Mouse (Mus musculus): Measurements from ENCODE around the gene Tnf. TPM values are rescaled to one million over a fixed set of nuclear protein-coding genes. Genes with fewer than 3 reads are reported as not detected.

Gene Tnf
- total and polyA plus RNA-seq, 3 experiments = 18.8 to 25.2 (median 20.8) TPM

GRCm38 (mm10) chr17:35213071-35213470 lies 11.3 kb upstream of the Tnf start:
- H3K79me2 ChIP-seq (replicated peaks; ENCODE audit: control insufficient read depth, extremely low read depth, insufficient read depth, poor library complexity, severe bottlenecking) = no peaks in the 10 kb centered on the region
- H3K36me3 ChIP-seq (replicated peaks in 1 of 2; ENCODE audit: control insufficient read depth in 1 of 2, insufficient read depth in 1 of 2, low read length in 1 of 2) = no peaks in the 10 kb centered on the region
- no peaks in the 10 kb centered on the region for H3K27me3 ChIP-seq (replicated peaks)
- no peak overlapping the region for H3K4me2 ChIP-seq (ENCODE audit: insufficient read depth, low read depth, poor library complexity, severe bottlenecking)
- no peak overlapping the region for H3K4me3 ChIP-seq (replicated peaks in 1 of 3; ENCODE audit: low read depth in 2 of 3, low read length in 2 of 3, poor library complexity in 1 of 3)
- no peaks in the 10 kb centered on the region for H3K9me3 ChIP-seq (replicated peaks; ENCODE audit: low read length)
- dilution Hi-C loops (cut with MboI; ENCODE audit: extremely low pct_ligation_motif_present, extremely low pct_unique_long_range_greater_than_20kb, low sequenced_read_pairs) = no loop called here
- H3K4me1 ChIP-seq (ENCODE audit: control insufficient read depth in 1 of 2, insufficient read depth in 2 of 2) = peaks cover 31 to 76% of the 10 kb centered on the region in 2 experiments
- H3K27ac ChIP-seq (ENCODE audit: insufficient read depth, low read depth) = no peak overlapping the region
- no peak overlapping the region for H3K9ac ChIP-seq (ENCODE audit: insufficient read depth, low read depth)
- in situ Hi-C loops (cut with MboI; ENCODE audit: low pct_ligation_motif_present, low pct_unique_long_range_greater_than_20kb, low sequenced_read_pairs) = no loop called here
- no peak for DNase-seq (ENCODE audit: extremely low read depth)
- TF ChIP-seq ETS1 (conservative IDR thresholded peaks at IDR 0.05; ENCODE audit: low read depth, low read length) = no peak
- no peak for TF ChIP-seq ZMIZ1 (IDR thresholded peaks at IDR 0.05; ENCODE audit: low read depth, low read length)
- no peak for TF ChIP-seq UBTF (IDR thresholded peaks at IDR 0.05; ENCODE audit: low read depth, low read length)
- TF ChIP-seq USF1 (IDR thresholded peaks at IDR 0.05; ENCODE audit: low read depth, low read length) = no peak
- no peak for TF ChIP-seq TCF12 (IDR thresholded peaks at IDR 0.05; ENCODE audit: low read depth, low read length)
- TF ChIP-seq MXI1 (IDR thresholded peaks at IDR 0.05; ENCODE audit: low read depth, low read length) = no peak
- TF ChIP-seq MAX (IDR thresholded peaks at IDR 0.05; ENCODE audit: low read length) = no peak
- TF ChIP-seq BHLHE40 (IDR thresholded peaks at IDR 0.05; ENCODE audit: low read depth, low read length) = no peak
- TF ChIP-seq SMC3 (IDR thresholded peaks at IDR 0.05; ENCODE audit: low read depth, low read length) = no peak
- TF ChIP-seq SIN3A (IDR thresholded peaks at IDR 0.05; ENCODE audit: low read length) = no peak

DNA sequence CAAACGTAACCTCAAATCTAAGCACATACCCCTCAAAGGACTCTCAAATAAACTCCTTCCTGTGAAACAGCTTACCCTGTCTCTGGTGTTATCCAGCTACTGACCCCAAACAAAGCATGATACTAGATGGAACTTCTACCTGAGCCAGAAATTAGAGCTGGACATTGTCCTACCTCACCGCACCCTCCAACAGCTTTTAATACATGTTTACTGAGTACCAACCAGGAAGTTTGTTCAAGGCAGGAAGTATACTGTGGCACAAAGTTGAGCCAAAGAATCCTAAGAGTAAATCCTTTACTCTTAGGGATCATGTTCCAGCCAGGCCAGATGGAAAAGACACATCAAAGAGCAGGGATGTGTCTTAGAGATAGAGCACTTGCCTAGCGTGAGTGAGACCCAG lies 8.8 kb upstream of the Tnf start:
- peak overlapping the region; percentile 41 for H3K4me2 ChIP-seq (ENCODE audit: insufficient read depth, low read depth, poor library complexity, severe bottlenecking)
- H3K9ac ChIP-seq (ENCODE audit: insufficient read depth, low read depth) = peak overlapping the region; percentile 6; the same call in 1 of the 2 replicates
- TF ChIP-seq POLR2AphosphoS2 (IDR thresholded peaks at IDR 0.05; ENCODE audit: low read depth, low read length) = no peak
- no peak for TF ChIP-seq GABPA (IDR thresholded peaks at IDR 0.05; ENCODE audit: insufficient replicate concordance, low read depth, low read length)
- TF ChIP-seq ELF1 (IDR thresholded peaks at IDR 0.05; ENCODE audit: low read depth, low read length) = peak; percentile 11; the same call in 1 of the 2 replicates
- no peak for TF ChIP-seq MXI1 (IDR thresholded peaks at IDR 0.05; ENCODE audit: low read depth, low read length)
- no peak for TF ChIP-seq ZC3H11A (IDR thresholded peaks at IDR 0.05; ENCODE audit: low read depth, low read length)
- no peak for TF ChIP-seq ETS1 (conservative IDR thresholded peaks at IDR 0.05; ENCODE audit: low read depth, low read length)
- peak; percentile 13; the same call in 1 of the 2 replicates for TF ChIP-seq ZMIZ1 (IDR thresholded peaks at IDR 0.05; ENCODE audit: low read depth, low read length)
- no peak for TF ChIP-seq USF1 (IDR thresholded peaks at IDR 0.05; ENCODE audit: low read depth, low read length)
- TF ChIP-seq CHD1 (IDR thresholded peaks at IDR 0.05; ENCODE audit: low read depth, low read length) = no peak
- no peak overlapping the region for H3K4me3 ChIP-seq (replicated peaks in 1 of 3; ENCODE audit: low read depth in 2 of 3, low read length in 2 of 3, poor library complexity in 1 of 3)
- peaks cover 30 to 80% of the 10 kb centered on the region in 2 experiments for H3K4me1 ChIP-seq (ENCODE audit: control insufficient read depth in 1 of 2, insufficient read depth in 2 of 2)
- H3K27ac ChIP-seq (ENCODE audit: insufficient read depth, low read depth) = peak overlapping the region; percentile 97
- no peaks in the 10 kb centered on the region for H3K9me3 ChIP-seq (replicated peaks; ENCODE audit: low read length)
- dilution Hi-C loops (cut with MboI; ENCODE audit: extremely low pct_ligation_motif_present, extremely low pct_unique_long_range_greater_than_20kb, low sequenced_read_pairs) = no loop called here
- no peaks in the 10 kb centered on the region for H3K36me3 ChIP-seq (replicated peaks in 1 of 2; ENCODE audit: control insufficient read depth in 1 of 2, insufficient read depth in 1 of 2, low read length in 1 of 2)
- no peaks in the 10 kb centered on the region for H3K79me2 ChIP-seq (replicated peaks; ENCODE audit: control insufficient read depth, extremely low read depth, insufficient read depth, poor library complexity, severe bottlenecking)
- DNase-seq (ENCODE audit: extremely low read depth) = no peak
- no peaks in the 10 kb centered on the region for H3K27me3 ChIP-seq (replicated peaks)
- in situ Hi-C loops (cut with MboI; ENCODE audit: low pct_ligation_motif_present, low pct_unique_long_range_greater_than_20kb, low sequenced_read_pairs) = no loop called here

All from CH12.LX (cell line).